Mouse (Mus musculus) left cerebral cortex, adult 9 months (tissue): ENCODE data around the gene Ube2d1.

Experiments
- DNase-seq, 2 experiments: peaks; one replicate each; pipeline ENCODE4 v3.0.0; 2022; ENCODE audit warnings: low spot score in 2 of 2

Gene Ube2d1

GRCm38 (mm10) chr10:71222639-71223038, 62.4 kb downstream of the Ube2d1 start:
- DNase-seq = no peak

- peak; percentile 40 to 87 for DNase-seq
Measured at GRCm38 (mm10) chr10:71218228-71218892, 66.7 kb downstream of the Ube2d1 start.

GRCm38 (mm10) chr10:71215996-71216395, 69.1 kb downstream of the Ube2d1 start:
- DNase-seq = no peak
